Mouse (Mus musculus) spleen, postnatal 36 days (tissue): Measurements from ENCODE around the gene Apobr.

Experiments used
- DNase-seq, 2 experiments: peaks; one replicate each; pipeline ENCODE4 v3.0.0; 2022; ENCODE audit warnings: low spot score in 2 of 2, mixed read lengths in 1 of 2

Apobr gene

GRCm38 (mm10) chr7:126584506-126584977 is at the start of gene Apobr:
Apobr (plus strand) TSS chr7:126584942.
- peak; percentile 50 to 59 for DNase-seq

- no peak for DNase-seq
Observed at GRCm38 (mm10) chr7:126535766-126536165, 49.0 kb upstream of the Apobr start.

DNA sequence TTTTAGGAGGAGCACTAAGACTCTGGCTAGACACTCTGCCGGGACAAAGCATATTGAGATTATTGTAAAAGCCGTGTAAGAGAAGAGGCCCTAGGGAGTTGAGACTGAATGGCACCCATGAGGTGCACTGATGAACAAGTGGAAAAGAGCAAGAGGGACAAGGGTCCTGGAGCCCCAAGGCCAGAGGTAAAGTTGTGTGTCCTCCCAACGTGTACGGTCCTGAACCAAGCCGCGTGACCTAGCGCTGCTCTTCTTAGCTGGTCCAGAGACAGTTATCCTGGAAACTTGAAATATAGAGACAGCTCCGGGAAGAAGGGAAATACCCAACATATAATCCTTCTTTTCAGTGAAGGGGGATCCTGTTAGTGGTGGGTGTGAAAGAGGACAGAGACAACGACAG is 48.3 kb upstream of the Apobr start:
- DNase-seq, result no peak

- peak; percentile 8 to 14 for DNase-seq
Observed at GRCm38 (mm10) chr7:126537820-126538585, 46.7 kb upstream of the Apobr start.

- no peak for DNase-seq
Observed at GRCm38 (mm10) chr7:126541661-126542060, 43.1 kb upstream of the Apobr start.

DNA sequence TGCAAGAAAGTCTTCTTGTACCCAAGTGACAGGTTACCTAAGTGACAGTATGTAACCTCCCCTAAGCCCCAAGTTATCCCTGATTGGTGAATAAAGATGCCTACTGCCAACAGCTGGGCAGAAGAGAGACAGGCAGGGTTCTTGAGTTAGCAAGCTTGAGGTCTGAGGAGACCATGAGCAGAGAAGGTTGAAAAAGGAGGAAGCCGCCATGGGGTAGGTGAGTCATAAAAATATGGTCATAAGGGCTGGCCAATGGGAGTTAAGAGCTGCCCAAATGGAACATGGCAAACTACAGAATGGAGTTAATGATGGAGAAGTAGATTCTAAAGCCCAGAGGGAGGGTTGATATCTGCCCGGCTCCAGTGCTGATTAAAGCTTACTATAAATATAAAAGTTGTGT is 39.1 kb upstream of the Apobr start:
- DNase-seq, result no peak

- no peak for DNase-seq
Observed at GRCm38 (mm10) chr7:126554796-126555195, 29.9 kb upstream of the Apobr start.

DNA sequence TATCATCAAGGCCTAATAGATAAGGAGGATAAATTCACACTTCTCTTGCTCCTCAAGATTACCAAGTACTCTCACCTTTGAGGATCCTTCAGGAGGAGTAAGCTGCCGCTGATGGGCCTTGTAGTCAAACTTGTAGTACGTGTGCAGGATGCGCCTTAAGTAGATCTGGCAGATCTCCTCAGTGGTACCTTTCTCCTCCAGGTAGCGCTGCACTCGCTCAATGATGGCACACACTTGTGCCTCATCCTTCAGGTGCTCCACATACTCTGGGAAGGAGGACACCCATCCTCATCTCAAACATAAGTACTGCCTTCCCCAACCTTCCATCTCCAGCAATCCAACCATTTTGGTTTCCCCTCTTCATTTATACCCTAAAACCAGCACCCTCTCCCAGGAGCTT is 28.1 kb upstream of the Apobr start:
- DNase-seq, result no peak

GRCm38 (mm10) chr7:126565693-126566092 is 19.0 kb upstream of the Apobr start:
- no peak for DNase-seq

GRCm38 (mm10) chr7:126566094-126566765 is 18.5 kb upstream of the Apobr start, which contains the start of gene Eif3c:
Eif3c (minus strand) TSS chr7:126566411.
- DNase-seq, result peak; percentile 87 to 90

DNA sequence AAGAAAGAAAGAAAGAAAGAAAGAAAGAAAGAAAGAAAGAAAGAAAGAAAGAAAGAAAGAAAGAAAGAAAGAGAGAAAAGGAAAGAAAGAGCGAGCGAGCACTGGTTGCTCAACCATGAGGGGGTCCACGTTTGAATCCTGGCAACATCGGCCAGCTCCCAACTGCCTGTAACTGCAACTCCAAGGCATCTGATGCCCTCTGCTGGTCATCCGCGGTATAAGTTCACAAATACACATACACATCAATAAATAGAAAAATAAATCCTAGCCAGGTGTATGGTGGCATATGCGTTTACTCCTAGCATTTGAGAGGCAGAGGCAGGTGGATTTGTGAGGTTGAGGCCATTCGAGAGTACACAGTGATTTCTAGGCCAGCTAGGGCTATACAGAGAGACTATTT is 7.8 kb upstream of the Apobr start:
- DNase-seq, result no peak

DNA sequence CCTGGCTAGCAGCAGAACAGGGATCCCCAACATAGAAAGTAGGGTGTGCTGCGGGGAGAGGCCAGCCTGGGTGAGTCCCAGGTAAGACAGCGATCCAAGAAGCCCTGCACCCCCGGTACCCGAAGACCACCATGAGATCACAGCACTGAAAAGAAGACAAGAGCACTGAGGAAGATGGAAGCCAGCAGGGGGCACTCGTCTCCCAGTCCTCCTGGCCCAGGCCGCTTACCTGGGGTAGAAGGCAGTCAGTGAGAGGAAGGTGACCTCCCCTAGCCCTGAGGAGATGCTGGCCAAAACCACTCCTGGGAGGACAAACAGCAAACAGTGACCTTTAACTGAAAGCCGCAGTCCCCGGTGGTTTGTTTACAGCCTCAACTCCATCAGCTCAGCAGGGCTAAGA is 5.6 kb upstream of the Apobr start:
- DNase-seq, result no peak

- no peak for DNase-seq
Observed at GRCm38 (mm10) chr7:126581661-126582060, 3.1 kb upstream of the Apobr start.

GRCm38 (mm10) chr7:126582759-126583158 is 2.0 kb upstream of the Apobr start:
- DNase-seq, result peak in 1 of 2 experiments; percentile 31

GRCm38 (mm10) chr7:126583251-126583709 is 1.5 kb upstream of the Apobr start:
- peak; percentile 82 to 89 for DNase-seq

GRCm38 (mm10) chr7:126583761-126584160 is 981 bp upstream of the Apobr start:
- DNase-seq, result no peak

DNA sequence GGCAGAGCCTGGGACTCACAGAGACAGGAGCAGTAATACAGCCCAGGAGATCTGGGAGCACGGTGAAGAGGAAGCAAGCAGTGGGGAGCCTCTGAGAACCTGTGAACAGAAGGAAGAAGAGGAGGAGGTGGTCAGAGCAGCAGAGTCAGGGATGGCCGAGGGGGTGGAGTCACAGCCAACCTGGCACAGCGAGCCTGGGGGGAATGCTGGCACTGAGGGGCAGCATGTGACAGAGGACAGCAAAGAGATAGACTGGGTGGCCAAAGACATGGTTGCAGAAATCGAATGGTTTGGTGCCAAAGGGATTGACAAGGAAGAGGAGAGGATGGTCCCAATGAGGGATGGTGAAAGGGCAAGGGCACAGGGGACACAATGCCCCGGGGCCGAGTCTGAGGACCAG is 975 bp downstream of the Apobr start, which contains the start of gene Cln3:
TSS of gene Cln3 (minus strand) at position 101 of the 400 bp plus-strand sequence.
- DNase-seq, result no peak

GRCm38 (mm10) chr7:126586839-126587238 is 2.1 kb downstream of the Apobr start:
- DNase-seq, result no peak

DNA sequence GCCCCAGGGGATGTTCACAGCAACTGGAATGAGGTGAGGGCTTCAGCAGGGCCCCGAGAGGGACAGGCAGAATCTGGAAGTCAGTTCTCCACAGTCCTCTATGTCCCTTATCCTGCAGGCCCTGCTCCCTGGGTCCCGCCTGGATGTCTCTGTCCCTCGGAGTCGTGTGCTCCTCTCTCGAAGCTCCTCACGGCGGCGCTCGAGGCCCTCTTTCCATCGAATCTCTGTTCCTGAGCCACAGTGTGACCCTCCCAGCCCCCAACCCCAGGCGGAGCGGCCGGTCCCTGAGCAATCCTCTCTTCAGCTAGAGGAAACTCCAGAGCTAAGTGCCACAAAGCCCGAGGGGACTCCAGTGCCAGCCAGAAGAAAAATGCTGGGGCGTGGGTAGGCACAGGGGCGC is 3.0 kb downstream of the Apobr start:
- DNase-seq, result no peak

GRCm38 (mm10) chr7:126594862-126595561 is 10.3 kb downstream of the Apobr start, which contains the start of gene Il27:
Il27 (minus strand) TSS chr7:126594941.
- no peak for DNase-seq

DNA sequence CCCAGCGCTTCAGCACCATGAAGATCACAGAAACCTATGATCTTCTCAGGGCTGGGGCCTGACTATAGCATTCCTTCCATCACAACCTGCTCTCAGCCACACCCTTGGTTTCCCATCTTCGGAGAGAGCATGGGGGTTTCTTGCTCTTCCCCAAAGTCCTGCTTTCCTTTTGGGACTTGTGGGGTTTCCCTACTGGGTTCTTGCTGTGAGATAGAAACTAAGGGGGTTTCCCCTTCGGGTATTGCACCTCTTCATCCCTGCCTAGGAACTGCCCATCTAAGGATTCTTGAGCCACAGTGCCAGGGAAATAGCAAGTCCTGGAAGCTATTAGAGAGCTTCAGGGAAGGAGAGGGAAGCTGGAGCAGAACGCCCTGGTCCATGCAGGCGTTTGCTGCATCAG is 11.1 kb downstream of the Apobr start:
- DNase-seq, result no peak

GRCm38 (mm10) chr7:126596414-126596813 is 11.7 kb downstream of the Apobr start:
- DNase-seq, result no peak
